Mouse (Mus musculus) heart, adult 2 months (tissue): ENCODE measurements around the gene Trim61. TPM values are rescaled to one million over a fixed set of nuclear protein-coding genes. Genes with fewer than 3 reads are reported as not detected.
"Not testable (repeated sequence)": the region's sequence is repeated elsewhere in the genome, so short reads cannot be mapped to it uniquely, and the experiment has no call there.

Experiments
- DNase-seq, 2 experiments: peaks; one replicate each; pipeline ENCODE4 v3.0.0; 2021
- H3K27ac ChIP-seq: fragments of 200-600 bp; 2 replicates; pipeline ENCODE4 v1.8.1; 2022
- H3K27me3 ChIP-seq: fragments of 200-500 bp; 2 replicates; pipeline ENCODE4 v1.6.1; 2012; ENCODE audit warnings: mild to moderate bottlenecking, low read length, inconsistent platforms, mixed read lengths; ENCODE audit not compliant: control insufficient read depth, insufficient read depth
- H3K36me3 ChIP-seq: fragments of 200-500 bp; 2 replicates; pipeline ENCODE4 v1.6.1; 2012; ENCODE audit warnings: low read length, inconsistent platforms; ENCODE audit not compliant: control insufficient read depth, insufficient read depth
- H3K4me1 ChIP-seq: fragments of 200-500 bp; 2 replicates; pipeline ENCODE4 v1.6.1; 2011; ENCODE audit warnings: low read length; ENCODE audit not compliant: control insufficient read depth, insufficient read depth
- H3K4me3 ChIP-seq: fragments of 200-600 bp; 2 replicates; pipeline ENCODE4 v1.8.1; 2022
- H3K79me2 ChIP-seq: fragments of 200-500 bp; replicated peaks from 2 replicates; pipeline ENCODE4 v1.6.1; 2012; ENCODE audit warnings: mild to moderate bottlenecking, inconsistent platforms, low read length, moderate library complexity, mixed read lengths; ENCODE audit not compliant: control insufficient read depth, insufficient read depth
- H3K9ac ChIP-seq: fragments of 200-500 bp; 2 replicates; pipeline ENCODE4 v1.6.1; 2012; ENCODE audit warnings: low read depth, mild to moderate bottlenecking, control low read depth, inconsistent platforms, low read length, mixed read lengths
- CTCF ChIP-seq: fragments of 200-600 bp; IDR thresholded peaks from 2 replicates; pipeline ENCODE4 v1.8.1; 2022; ENCODE audit warnings: antibody characterized with exemption, mild to moderate bottlenecking, moderate library complexity
- EP300 ChIP-seq: fragments of 200-500 bp; IDR thresholded peaks from 2 replicates; pipeline ENCODE4 v1.6.1; 2011; ENCODE audit warnings: low read depth, low read length, control low read depth; ENCODE audit not compliant: insufficient read depth
- POLR2A ChIP-seq: fragments of 200-500 bp; IDR thresholded peaks from 2 replicates; pipeline ENCODE4 v1.6.1; 2011; ENCODE audit warnings: mild to moderate bottlenecking, low read depth, low read length, control low read depth; ENCODE audit not compliant: insufficient read depth
- WGBS: fragments of 180-500 bp; shearing (Covaris S2); methylation state at CpG from one replicate; pipeline ENCODE4 v1.1.7; 2018; 5-methylcytosine and 5-hydroxymethylcytosine counted together
- intact Hi-C: fragments of 180-260 bp; cut with DNase I; formaldehyde crosslinking; loops from one replicate; pipeline ENCODE4 v1.15.1; 2025
- polyA plus RNA-seq: library from polyadenylated mRNA; depleted of rRNA; stranded (reverse); fragments of >200 nt; gene quantifications from 2 replicates; pipeline ENCODE4 v1.2.3, GENCODE M21; 2012; rRNA removed
- total RNA-seq, 2 experiments: library from RNA; stranded (reverse); gene quantifications; 2 replicates each; pipeline ENCODE4 v1.2.3; 2021

The Trim61 gene
- total and polyA plus RNA-seq, 3 experiments: not detected

DNA sequence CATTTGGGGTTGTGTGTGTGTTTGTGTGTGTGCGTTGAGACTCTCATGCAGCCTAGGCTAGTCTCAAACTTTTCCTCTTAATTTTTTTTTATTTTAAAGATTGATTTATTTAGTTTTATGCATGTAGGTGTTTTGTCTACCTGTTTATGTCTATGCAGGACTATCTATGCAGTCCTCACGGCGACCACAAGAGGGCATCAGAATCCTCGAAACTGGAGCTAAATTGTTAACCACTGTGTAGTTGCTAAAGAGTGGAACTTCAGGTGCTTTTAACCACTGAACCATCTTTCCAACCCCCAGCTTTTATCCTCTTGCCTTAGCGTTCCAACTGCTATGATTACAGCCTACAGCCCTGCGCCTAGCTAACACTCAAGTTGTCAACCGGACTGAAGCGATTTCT is 4.2 kb upstream of the Trim61 start:
- H3K4me1 ChIP-seq: no peaks in the 10 kb centered on the region
- TF ChIP-seq POLR2A (no peak), CTCF (peak; percentile 80)
- WGBS: 48% methylated on average over 8 of the region's 8 CpGs
- H3K36me3 ChIP-seq: no peaks in the 10 kb centered on the region
- no peaks in the 10 kb centered on the region for H3K79me2 ChIP-seq
- no peak overlapping the region for H3K4me3 ChIP-seq
- H3K9ac ChIP-seq: no peak overlapping the region
- intact Hi-C loops: loop anchor here (1.0 kb wide), 1 partner anchor 88 kb away; no protein-coding TSS in a partner anchor
- no peak overlapping the region for H3K27ac ChIP-seq
- peak; percentile 4 to 52 for DNase-seq
- no peaks in the 10 kb centered on the region for H3K27me3 ChIP-seq

GRCm38 (mm10) chr8:65007616-65008015 is 10.7 kb downstream of the Trim61 start:
- H3K27ac ChIP-seq, H3K27me3 ChIP-seq, H3K9ac ChIP-seq, DNase-seq, H3K4me1 ChIP-seq, H3K4me3 ChIP-seq, H3K79me2 ChIP-seq, H3K36me3 ChIP-seq, intact Hi-C loops: not testable (repeated sequence)
- 77% methylated on average over 6 of the region's 6 CpGs for WGBS

DNA sequence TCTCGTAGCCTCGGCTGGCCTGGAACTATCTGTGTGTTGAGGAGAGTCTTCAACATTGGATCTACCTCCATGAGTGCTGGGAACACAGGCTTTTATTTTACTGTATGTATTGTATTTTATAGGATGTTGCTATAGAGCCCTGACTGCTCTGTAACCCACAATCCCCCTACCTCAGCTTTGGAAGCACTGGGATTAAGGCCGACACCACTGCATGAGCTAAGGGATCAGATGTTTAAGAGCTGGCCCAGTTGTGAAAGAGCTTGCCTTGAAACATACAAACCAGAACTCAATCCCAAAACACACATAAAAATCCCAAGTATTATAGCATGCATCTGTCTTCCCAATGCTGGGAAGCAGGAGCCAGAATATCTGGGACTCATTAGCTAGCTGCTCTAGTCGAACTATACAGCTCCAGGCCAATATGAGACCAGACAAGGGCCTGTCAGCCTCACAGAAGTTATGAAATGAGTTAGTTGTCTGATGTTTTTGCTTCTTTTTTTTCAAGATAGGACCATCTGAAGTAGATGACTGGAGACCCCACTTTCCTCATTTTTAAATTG is 19.4 kb downstream of the Trim61 start:
- no peaks in the 10 kb centered on the region for H3K4me1 ChIP-seq
- H3K27ac ChIP-seq: no peak overlapping the region
- intact Hi-C loops: no loop called here
- WGBS: 80% methylated on average over 4 of the region's 4 CpGs
- no peak for DNase-seq
- no peaks in the 10 kb centered on the region for H3K27me3 ChIP-seq
- no peaks in the 10 kb centered on the region for H3K79me2 ChIP-seq
- H3K9ac ChIP-seq: no peak overlapping the region
- no peak overlapping the region for H3K4me3 ChIP-seq
- H3K36me3 ChIP-seq: no peaks in the 10 kb centered on the region
- no peak for TF ChIP-seq POLR2A
- no peak for TF ChIP-seq CTCF
- TF ChIP-seq EP300: no peak

GRCm38 (mm10) chr8:64987731-64988130 is 30.6 kb downstream of the Trim61 start, which contains the start of gene Trim75:
Trim75 (minus strand) TSS chr8:64987831.
- no peak within 1 kb of the TSS for H3K9ac ChIP-seq
- intact Hi-C loops: no loop called here
- no peak within 1 kb of the TSS for H3K27ac ChIP-seq
- no peak for DNase-seq
- no peaks in the 10 kb centered on the region for H3K36me3 ChIP-seq
- H3K27me3 ChIP-seq: no peaks in the 10 kb centered on the region
- no peaks in the 10 kb centered on the region for H3K79me2 ChIP-seq
- H3K4me3 ChIP-seq: no peak within 1 kb of the TSS
- WGBS: 83% methylated on average over 4 of the region's 4 CpGs
- H3K4me1 ChIP-seq: no peaks in the 10 kb centered on the region
- no peak for TF ChIP-seq CTCF
- TF ChIP-seq POLR2A: no peak
- no peak for TF ChIP-seq EP300

DNA sequence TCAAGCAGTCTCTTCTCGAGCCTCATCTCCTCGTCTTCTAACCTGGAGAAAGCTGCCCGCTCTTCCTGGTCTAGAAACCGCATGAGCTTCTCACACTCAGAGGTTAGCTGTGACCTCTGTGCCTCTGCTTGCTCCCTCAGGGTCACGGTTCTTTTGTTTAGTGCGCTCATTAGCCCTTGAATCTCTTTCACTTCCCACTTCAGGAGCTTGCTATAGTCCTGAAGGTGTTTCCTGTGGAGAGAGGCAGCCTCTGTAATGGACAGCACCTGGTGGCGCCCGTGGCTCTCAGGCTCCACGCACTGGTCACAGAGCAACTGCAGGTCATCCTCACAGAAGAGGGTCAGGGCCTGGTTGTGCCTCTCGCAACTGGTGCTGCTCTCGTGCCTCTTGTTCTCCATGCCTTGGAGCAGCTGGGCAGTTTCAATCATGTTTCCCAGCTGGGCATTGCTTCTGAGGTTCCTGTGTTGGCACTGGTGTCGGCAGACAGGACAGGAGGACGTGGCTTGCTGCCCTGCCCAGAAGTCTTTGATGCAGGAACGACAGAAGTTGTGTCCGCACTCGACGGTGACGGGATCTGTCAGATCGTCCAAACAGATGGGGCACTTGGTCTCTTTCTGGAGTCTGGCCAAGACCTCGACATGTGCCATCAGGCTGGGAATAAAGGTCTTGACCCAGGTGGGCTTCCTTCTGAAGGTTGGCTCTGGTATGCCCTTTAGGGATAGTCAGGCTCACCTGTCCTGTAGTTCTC is 35.0 kb downstream of the Trim61 start:
- no peaks in the 10 kb centered on the region for H3K79me2 ChIP-seq

More for the DNA sequence above, 35.0 kb downstream of the Trim61 start:
- no peaks in the 10 kb centered on the region for H3K27me3 ChIP-seq
- WGBS: 66% methylated on average over 20 of the region's 20 CpGs
- no peak overlapping the region for H3K4me3 ChIP-seq
- no peak overlapping the region for H3K9ac ChIP-seq
- no peak for TF ChIP-seq POLR2A
- no peak for TF ChIP-seq EP300
- no peak for TF ChIP-seq CTCF
- no peak for DNase-seq
- H3K36me3 ChIP-seq: no peaks in the 10 kb centered on the region
- H3K27ac ChIP-seq: no peak overlapping the region
- intact Hi-C loops: no loop called here
- no peaks in the 10 kb centered on the region for H3K4me1 ChIP-seq

Other genes starting within 250 kb of the Trim61 start
- gene Klhl2, start 168.5 kb downstream of the Trim61 start, total RNA-seq: 10 to 100 TPM; 14.5 to 19.4 TPM
- gene Klhl2, start 168.5 kb downstream of the Trim61 start, polyA plus RNA-seq: 6.0 and 8.1 TPM in 2 replicates
- 10 to 100 TPM; 21.0 to 26.2 TPM for gene Tmem192, start 71.3 kb downstream of the Trim61 start, total RNA-seq
- gene Tmem192, start 71.3 kb downstream of the Trim61 start, polyA plus RNA-seq: 42.6 and 43.4 TPM in 2 replicates
- gene Trim75, start 30.7 kb downstream of the Trim61 start, total RNA-seq: not detected
- not detected in 2 replicates for gene Trim75, start 30.7 kb downstream of the Trim61 start, polyA plus RNA-seq
- not detected for gene Trim60, start 61 bp upstream of the Trim61 start, total RNA-seq
- gene Trim60, start 61 bp upstream of the Trim61 start, polyA plus RNA-seq: not detected in 2 replicates
- not detected for gene Apela, start 18.8 kb upstream of the Trim61 start, total RNA-seq
- gene Apela, start 18.8 kb upstream of the Trim61 start, polyA plus RNA-seq: 0.27 TPM in 1 of 2 replicates, not detected in the other
- not detected for gene Gm10663, start 56.5 kb upstream of the Trim61 start, total RNA-seq
- not detected in 2 replicates for gene Gm10663, start 56.5 kb upstream of the Trim61 start, polyA plus RNA-seq
- gene BC030870, start 111.0 kb upstream of the Trim61 start, total RNA-seq: not detected
- not detected in 2 replicates for gene BC030870, start 111.0 kb upstream of the Trim61 start, polyA plus RNA-seq